In the genomic region with DNA sequence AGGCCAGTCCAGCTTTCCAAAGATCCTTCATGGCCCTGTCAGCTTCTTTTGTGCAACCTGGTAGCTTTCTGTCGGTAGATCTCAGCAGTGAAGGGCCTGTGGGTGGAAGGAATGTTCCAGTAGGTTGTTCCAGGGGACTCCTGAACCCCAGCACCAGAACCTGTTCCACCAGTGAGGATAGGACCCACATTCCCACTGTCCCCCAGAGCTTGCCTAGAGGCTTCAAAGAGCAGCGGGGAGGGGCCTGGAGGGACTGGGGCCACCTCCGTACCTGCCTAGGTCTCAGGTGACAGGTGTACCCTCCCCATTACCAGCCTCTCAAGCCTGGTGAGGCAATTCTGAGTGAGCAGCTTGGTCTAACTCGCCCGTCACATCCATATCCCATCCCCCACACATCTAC, we compare ENCODE assay signal across 17 mouse cellular contexts. TPM values are rescaled to one million over a fixed set of nuclear protein-coding genes. Genes with fewer than 3 reads are reported as not detected.
DNase-seq lines count a peak whose midpoint lies in the region; ATAC-seq and TF ChIP-seq lines count a peak whose summit lies in the region.
"Had no signal": no experiment of that assay in that cellular context is flagged by ENCODE, and none has a peak within 500 bp of the region (broad histone marks: within the 10 kb centered on the region; RNA-seq: fewer than 3 reads in every experiment).

No protein-coding gene starts in this region.

- H3K27me3 ChIP-seq in heart, embryonic 10.5 days (ENCODE audit: insufficient read depth, poor library complexity, severe bottlenecking), result no peaks in the 10 kb centered on the region; the same call in none of the 2 replicates
- H3K27me3 ChIP-seq in lung, embryonic 14.5 days (ENCODE audit: insufficient read depth, low read length), result no peaks in the 10 kb centered on the region
- H3K27me3 ChIP-seq in midbrain, embryonic 11.5 days (ENCODE audit: control insufficient read depth, insufficient read depth, low read length), result no peaks in the 10 kb centered on the region
- peaks cover 34% of the 10 kb centered on the region for H3K27me3 ChIP-seq in midbrain, embryonic 10.5 days (ENCODE audit: low read depth, poor library complexity, severe bottlenecking)
- H3K27me3 ChIP-seq: intestine, embryonic 15.5 days had no signal

- peaks cover 62% of the 10 kb centered on the region for H3K4me1 ChIP-seq in heart, embryonic 10.5 days
- peaks cover 12% of the 10 kb centered on the region; the same call in 1 of the 2 replicates for H3K4me1 ChIP-seq in lung, embryonic 14.5 days (ENCODE audit: insufficient read depth)
- peaks cover 5% of the 10 kb centered on the region for H3K4me1 ChIP-seq in midbrain, embryonic 11.5 days (ENCODE audit: control insufficient read depth, insufficient read depth, low read length)
- H3K4me1 ChIP-seq in midbrain, embryonic 10.5 days, result peaks cover 27% of the 10 kb centered on the region

- no peaks in the 10 kb centered on the region for H3K9me3 ChIP-seq in heart, embryonic 10.5 days
- H3K9me3 ChIP-seq in lung, embryonic 14.5 days (ENCODE audit: low read depth, low read length), result no peaks in the 10 kb centered on the region
- H3K9me3 ChIP-seq in midbrain, embryonic 11.5 days (ENCODE audit: control insufficient read depth, low read length), result no peaks in the 10 kb centered on the region
- no peaks in the 10 kb centered on the region for H3K9me3 ChIP-seq in midbrain, embryonic 10.5 days (replicated peaks)
- H3K9me3 ChIP-seq: hindbrain, embryonic 10.5 days; intestine, embryonic 15.5 days had no signal

- DNase-seq in heart, embryonic 10.5 days (ENCODE audit: low spot score), result no peak
- no peak for DNase-seq in heart, postnatal 10 days
- peak; percentile 31 for DNase-seq in lung, embryonic 14.5 days
- no peak for DNase-seq in lung, postnatal 25 days (ENCODE audit: low spot score)
- DNase-seq in midbrain, embryonic 11.5 days (ENCODE audit: low spot score, missing footprints), result peak; percentile 66
- no peak for DNase-seq in midbrain, embryonic 10.5 days (ENCODE audit: low spot score)
- DNase-seq: adrenal gland, adult 2 months; adrenal gland, postnatal 25 days; cerebellum, adult 18-20 months; cerebellum, adult 9-11 months; cerebellum, postnatal 36 days; gastrocnemius, adult 2 months; gastrocnemius, postnatal 25 days had no signal

- peak; percentile 36; the same call in 1 of the 2 replicates for ATAC-seq in lung, embryonic 14.5 days (ENCODE audit: insufficient read depth)
- ATAC-seq in midbrain, embryonic 11.5 days (ENCODE audit: low FRiP score), result no peak
- ATAC-seq: forebrain, embryonic 14.5 days; intestine, embryonic 15.5 days had no signal

- no peaks in the 10 kb centered on the region for H3K36me3 ChIP-seq in heart, embryonic 10.5 days
- H3K36me3 ChIP-seq in lung, embryonic 14.5 days (ENCODE audit: insufficient read depth), result no peaks in the 10 kb centered on the region
- H3K36me3 ChIP-seq in midbrain, embryonic 11.5 days (ENCODE audit: control insufficient read depth, insufficient read depth, low read length), result no peaks in the 10 kb centered on the region
- H3K36me3 ChIP-seq in midbrain, embryonic 10.5 days, result no peaks in the 10 kb centered on the region
- H3K36me3 ChIP-seq: hindbrain, embryonic 10.5 days; intestine, embryonic 15.5 days had no signal

- 72% methylated on average over 5 of the region's 5 CpGs for WGBS in heart, embryonic 10.5 days
- 51% methylated on average over 5 of the region's 5 CpGs for WGBS in lung, embryonic 14.5 days
- 77% methylated on average over 5 of the region's 5 CpGs for WGBS in midbrain, embryonic 11.5 days
- 79% methylated on average over 5 of the region's 5 CpGs for WGBS in midbrain, embryonic 10.5 days

- peak overlapping the region; percentile 80 for H3K27ac ChIP-seq in heart, embryonic 10.5 days
- peak overlapping the region; percentile 36; the same call in 1 of the 2 replicates for H3K27ac ChIP-seq in lung, embryonic 14.5 days (ENCODE audit: low read depth)
- H3K27ac ChIP-seq in midbrain, embryonic 11.5 days (ENCODE audit: low read depth, low read length), result no peak overlapping the region
- no peak overlapping the region for H3K27ac ChIP-seq in midbrain, embryonic 10.5 days (replicated peaks)
- H3K27ac ChIP-seq: gastrocnemius, adult 2 months; hindbrain, embryonic 10.5 days; hindbrain, embryonic 14.5 days; intestine, embryonic 15.5 days had no signal

- intact Hi-C loops in heart, postnatal 10 days (cut with DNase I), result no loop called here

- no peak overlapping the region for H3K9ac ChIP-seq in lung, embryonic 14.5 days
- H3K9ac ChIP-seq in midbrain, embryonic 11.5 days (ENCODE audit: low read length), result no peak overlapping the region
- H3K9ac ChIP-seq: hindbrain, embryonic 14.5 days; intestine, embryonic 15.5 days had no signal

- H3K4me3 ChIP-seq in heart, embryonic 10.5 days, result no peak overlapping the region
- H3K4me3 ChIP-seq in lung, embryonic 14.5 days (ENCODE audit: low read depth, low read length), result no peak overlapping the region
- no peak overlapping the region for H3K4me3 ChIP-seq in midbrain, embryonic 11.5 days (ENCODE audit: low read depth, low read length)
- no peak overlapping the region for H3K4me3 ChIP-seq in midbrain, embryonic 10.5 days
- H3K4me3 ChIP-seq: gastrocnemius, adult 2 months; hindbrain, embryonic 10.5 days; intestine, embryonic 15.5 days had no signal

- no peak for TF ChIP-seq CTCF in lung, embryonic 14.5 days (IDR thresholded peaks at IDR 0.05; ENCODE audit: low read depth)

- no peak overlapping the region for H3K4me2 ChIP-seq in lung, embryonic 14.5 days
- H3K4me2 ChIP-seq in midbrain, embryonic 11.5 days, result no peak overlapping the region
- H3K4me2 ChIP-seq: hindbrain, embryonic 14.5 days; intestine, embryonic 15.5 days had no signal

RNA-seq across cellular contexts. Expression of a gene that starts 6.0 kb away (rescaled TPM):
- 12.2 and 17.4 TPM in 2 replicates for polyA plus RNA-seq in heart, embryonic 10.5 days (2016; fragmentation: Nextera tagmentation; extraction: Ambion mirVana)
- 10 to 100 TPM in 1 of 2 experiments, 1 to 10 TPM in 1; 7.3 to 12.4 TPM for total RNA-seq in heart, postnatal 10 days (2021)
- 1.7 and 2.2 TPM in 2 replicates for polyA plus RNA-seq in lung, embryonic 14.5 days (2014; fragmentation: Nextera tagmentation; extraction: Ambion mirVana)
- polyA plus RNA-seq in midbrain, embryonic 11.5 days (2014; fragmentation: Nextera tagmentation; extraction: Ambion mirVana), result 0.68 and 0.75 TPM in 2 replicates
- 1.7 TPM in 2 replicates for polyA plus RNA-seq in midbrain, embryonic 10.5 days (2016; fragmentation: Nextera tagmentation; extraction: Ambion mirVana)

RNA-seq across cellular contexts. Expression of a gene that starts 22.8 kb away (rescaled TPM):
- polyA plus RNA-seq in heart, embryonic 10.5 days (2016; fragmentation: Nextera tagmentation; extraction: Ambion mirVana), result 51.8 and 55.6 TPM in 2 replicates
- total RNA-seq in heart, postnatal 10 days (2021), result 10 to 100 TPM; 24.3 to 24.4 TPM
- polyA plus RNA-seq in lung, embryonic 14.5 days (2014; fragmentation: Nextera tagmentation; extraction: Ambion mirVana), result 48.9 and 50.4 TPM in 2 replicates
- polyA plus RNA-seq in midbrain, embryonic 11.5 days (2014; fragmentation: Nextera tagmentation; extraction: Ambion mirVana), result 43.3 and 49.3 TPM in 2 replicates
- 51.2 and 55.9 TPM in 2 replicates for polyA plus RNA-seq in midbrain, embryonic 10.5 days (2016; fragmentation: Nextera tagmentation; extraction: Ambion mirVana)

Comparison
In these comparisons a context has a peak if more than half of its experiments do, and no peak if none do; other contexts are left out.
1. DNase-seq: peak in lung, embryonic 14.5 days (single experiment) and midbrain, embryonic 11.5 days (single experiment); none in heart, embryonic 10.5 days (single experiment), heart, postnatal 10 days (0 of 2), lung, postnatal 25 days (single experiment) and midbrain, embryonic 10.5 days (single experiment).
2. H3K27ac ChIP-seq: peak in heart, embryonic 10.5 days (single experiment) and lung, embryonic 14.5 days (single experiment); none in midbrain, embryonic 11.5 days (single experiment) and midbrain, embryonic 10.5 days (single experiment).